Mouse (Mus musculus): ENCODE data around the gene Ctse.

Gene Ctse

DNA sequence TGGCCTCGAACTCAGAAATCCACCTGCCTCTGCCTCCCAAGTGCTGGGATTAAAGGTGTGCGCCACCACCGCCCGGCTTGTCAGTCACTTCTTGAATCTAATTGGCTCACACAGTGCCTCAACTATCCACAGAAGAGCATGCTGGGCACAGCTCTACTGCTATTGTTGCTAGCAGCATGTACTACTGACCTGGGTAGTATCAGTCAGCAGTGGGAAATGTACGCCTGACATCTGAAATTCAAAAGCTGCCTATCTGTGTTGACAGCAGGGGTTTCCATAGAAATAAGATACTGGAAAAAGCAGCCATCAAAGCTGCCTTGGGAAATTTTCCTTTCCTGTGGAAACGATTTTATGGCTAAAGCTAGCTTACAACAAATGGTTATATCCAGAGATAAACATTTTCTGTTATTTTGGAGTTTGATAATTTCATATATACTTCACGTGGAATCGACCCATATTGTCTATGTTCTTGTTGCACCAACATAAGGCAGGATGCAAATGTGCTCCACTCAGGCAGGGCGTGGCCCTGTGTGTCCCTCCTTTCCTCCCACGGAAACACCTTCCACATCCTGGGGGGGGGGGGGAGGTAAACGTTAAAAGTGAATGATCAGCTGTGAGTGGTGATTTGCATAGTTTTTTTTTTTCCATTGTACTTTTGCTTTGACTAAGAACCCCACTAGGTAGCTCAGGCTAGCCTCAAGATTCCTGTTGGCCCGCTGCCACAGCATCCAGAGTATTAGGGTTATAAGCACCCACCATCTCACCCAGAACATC, 14.8 kb downstream of the Ctse start:
- in situ Hi-C loops (cut with MboI): no loop called here

DNA sequence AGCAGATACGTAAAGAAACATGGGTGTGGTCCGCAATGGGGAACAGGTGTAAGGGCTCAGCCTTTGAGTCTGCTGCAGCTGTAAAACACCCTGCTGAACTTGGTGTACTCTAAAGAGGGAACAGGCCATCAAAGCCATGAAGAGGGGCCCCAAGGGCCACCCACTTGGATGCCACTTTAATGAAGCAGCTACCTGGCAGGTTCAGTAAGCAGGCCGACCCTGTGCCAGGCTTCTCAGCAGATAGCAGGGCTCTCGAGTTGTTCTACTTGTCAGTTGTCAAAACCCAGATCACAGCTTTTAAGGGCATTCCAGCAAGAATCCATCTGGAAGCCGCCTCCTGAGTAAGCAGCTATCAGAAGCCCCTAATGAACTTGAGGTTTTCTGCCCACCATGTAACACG, 17.5 kb downstream of the Ctse start:
- in situ Hi-C loops (cut with MboI): loop anchor here (5.0 kb wide), 1 partner anchor 52 kb away; no protein-coding TSS in a partner anchor

DNA sequence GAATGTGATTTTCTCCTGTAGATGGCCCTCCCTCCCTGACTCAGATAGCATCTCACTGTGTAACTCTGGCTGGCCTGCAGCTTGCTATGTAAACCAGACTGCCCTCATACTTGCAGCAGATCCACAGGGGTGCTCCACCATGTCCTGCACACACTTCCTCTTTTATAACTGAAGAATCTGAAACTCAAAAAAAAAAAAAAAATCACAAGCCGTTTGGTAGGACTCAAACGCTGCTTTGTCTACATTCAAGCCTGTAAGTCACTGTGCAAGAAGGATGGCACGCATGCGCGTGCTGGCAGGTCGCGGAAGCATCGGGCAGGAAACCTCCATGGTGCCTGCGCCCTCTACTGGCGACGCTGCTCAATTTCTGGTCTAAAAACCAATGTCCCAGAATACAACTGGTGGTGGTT, 19.8 kb downstream of the Ctse start:
- in situ Hi-C loops (cut with MboI): loop anchor here (5.0 kb wide), 1 partner anchor 49 kb away; no protein-coding TSS in a partner anchor

GRCm38 (mm10) chr1:131659512-131660085, 21.5 kb downstream of the Ctse start:
- in situ Hi-C loops (cut with MboI): loop anchor here (5.0 kb wide), 1 partner anchor 48 kb away; no protein-coding TSS in a partner anchor

DNA sequence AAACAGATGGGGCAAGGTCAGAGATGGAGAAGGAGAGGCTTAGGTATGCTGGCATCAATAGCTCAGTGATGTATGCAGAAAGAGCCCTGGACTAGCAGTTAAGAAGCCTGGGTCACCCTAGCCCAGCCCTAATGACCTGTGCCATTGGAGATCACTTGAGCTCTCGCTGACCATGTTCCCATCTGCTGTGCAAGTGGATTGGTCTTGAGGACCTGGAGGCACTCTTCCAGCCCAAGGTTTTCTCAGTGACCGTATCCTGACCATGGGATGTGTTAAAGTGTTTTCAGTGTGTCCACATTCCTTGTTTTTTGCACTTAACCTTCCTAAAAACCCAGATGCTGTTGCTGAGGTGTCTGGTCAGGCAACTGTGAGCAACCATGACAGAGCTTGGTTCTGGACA, 22.2 kb downstream of the Ctse start:
- in situ Hi-C loops (cut with MboI): no loop called here

DNA sequence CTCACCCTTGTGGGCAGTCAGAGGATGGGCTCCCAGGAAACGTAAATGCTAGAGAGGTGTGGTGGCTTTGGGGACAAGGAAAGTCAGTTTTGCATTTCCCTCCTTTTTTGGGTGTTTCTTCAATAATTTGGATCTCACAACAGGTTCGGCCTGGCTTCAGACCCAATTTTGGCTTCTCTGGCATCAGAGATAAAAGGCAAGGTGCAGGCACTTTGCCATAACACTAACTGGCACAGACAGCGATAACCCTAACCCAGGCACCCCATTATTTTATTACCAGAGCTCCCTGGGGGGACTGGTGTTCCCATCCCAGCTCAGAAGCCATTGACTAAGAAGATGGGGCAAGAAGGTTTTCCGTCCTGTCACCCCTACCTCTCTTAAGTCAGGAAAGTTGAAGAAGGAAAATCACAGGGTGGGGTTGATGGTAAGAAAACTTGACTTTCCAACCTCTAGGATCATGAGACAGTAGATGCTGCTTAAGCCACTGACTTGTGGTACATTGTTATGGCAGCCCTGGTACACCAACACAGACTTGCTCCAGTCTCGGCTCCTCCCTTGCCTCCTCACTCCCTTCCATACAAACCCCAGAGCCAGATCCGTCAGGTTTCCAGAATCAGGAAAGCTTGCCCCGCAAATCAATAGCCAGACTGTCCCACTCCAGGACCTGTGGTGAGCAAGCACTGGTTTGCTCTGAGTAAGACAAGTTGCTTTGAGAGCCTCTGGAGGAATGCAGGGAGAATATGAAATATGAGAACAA, 22.8 kb downstream of the Ctse start:
- in situ Hi-C loops (cut with MboI): no loop called here

DNA sequence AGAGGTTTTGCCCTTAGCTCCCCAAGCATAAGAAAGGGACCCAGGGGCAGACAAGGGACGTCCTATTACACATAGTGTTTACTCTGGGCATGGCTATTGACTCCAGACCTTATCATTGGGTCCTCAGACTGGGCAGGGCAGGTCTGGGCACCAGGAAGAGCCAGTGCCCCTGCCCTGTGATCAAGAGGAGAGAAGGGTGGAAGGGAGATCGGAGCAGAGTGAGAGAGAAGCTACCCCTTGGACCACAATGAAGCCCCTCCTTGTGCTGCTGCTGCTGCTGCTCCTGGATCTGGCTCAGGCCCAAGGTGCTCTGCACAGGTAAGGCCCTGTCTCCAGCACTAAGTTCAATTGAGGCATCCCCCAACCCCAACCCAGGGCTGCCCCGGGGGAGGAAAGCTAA, 23.6 kb downstream of the Ctse start:
- in situ Hi-C loops (cut with MboI): no loop called here

GRCm38 (mm10) chr1:131663286-131663995, 25.3 kb downstream of the Ctse start:
- in situ Hi-C loops (cut with MboI): no loop called here

DNA sequence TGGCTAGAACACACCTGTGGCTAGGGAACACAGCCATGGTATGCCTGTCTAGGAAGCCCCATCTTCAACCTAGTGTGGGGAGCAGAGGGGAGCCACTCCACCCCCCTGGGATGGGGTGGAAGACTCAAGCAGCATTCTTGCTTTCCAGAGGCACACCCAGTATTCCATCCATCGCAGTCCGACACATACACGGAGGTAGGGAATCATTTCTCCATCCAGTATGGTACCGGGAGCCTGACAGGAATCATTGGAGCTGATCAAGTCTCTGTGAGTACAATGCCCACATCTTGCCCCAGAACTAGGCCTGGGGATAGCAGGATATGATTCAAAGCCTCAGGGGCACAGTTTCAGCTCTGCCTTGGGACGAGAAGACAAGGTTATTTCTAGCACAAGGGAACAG, 26.0 kb downstream of the Ctse start:
- in situ Hi-C loops (cut with MboI): no loop called here

- in situ Hi-C loops (cut with MboI): no loop called here
Measured at GRCm38 (mm10) chr1:131665886-131666285, 27.8 kb downstream of the Ctse start.

GRCm38 (mm10) chr1:131671113-131671512, 33.0 kb downstream of the Ctse start:
- in situ Hi-C loops (cut with MboI): no loop called here

DNA sequence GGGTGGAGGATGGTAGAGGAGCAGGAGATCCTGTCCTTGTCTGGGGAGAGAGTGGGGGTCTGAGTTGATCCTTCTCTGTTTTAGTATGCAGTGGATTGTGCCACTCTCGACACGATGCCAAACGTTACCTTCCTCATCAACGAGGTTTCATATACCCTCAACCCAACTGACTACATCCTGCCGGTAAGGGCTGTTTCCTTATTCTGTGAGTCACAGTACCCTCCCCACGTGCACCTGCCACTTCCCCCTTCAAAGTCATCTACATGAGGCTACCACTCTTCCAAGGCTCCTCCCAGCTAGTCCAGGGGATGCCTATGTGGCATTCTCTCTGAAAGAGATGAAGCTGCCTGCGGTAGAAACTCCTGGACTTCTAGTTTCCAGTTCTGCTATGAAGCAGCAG, 34.3 kb downstream of the Ctse start:
- in situ Hi-C loops (cut with MboI): no loop called here

DNA sequence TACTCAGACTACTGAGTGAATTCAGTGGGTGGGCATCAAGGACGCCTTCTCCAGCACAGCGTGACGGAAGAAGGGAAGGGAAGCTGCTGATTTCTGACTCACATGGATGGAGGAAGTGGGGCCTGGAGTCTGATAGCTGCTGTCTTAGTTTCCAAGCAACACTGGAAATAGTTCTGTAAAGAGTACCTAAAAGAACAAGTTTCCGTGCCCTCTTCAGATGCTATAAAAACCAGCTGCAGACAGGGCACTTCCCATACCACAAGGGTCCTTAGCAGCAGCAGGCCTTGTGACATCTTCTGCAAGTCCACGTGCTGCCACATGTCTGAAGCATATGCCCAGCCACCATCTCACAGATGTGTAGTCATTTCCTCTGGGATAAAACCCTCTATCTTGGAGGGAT, 41.5 kb downstream of the Ctse start:
- in situ Hi-C loops (cut with MboI): no loop called here

- in situ Hi-C loops (cut with MboI): no loop called here
Measured at GRCm38 (mm10) chr1:131687739-131688138, 49.6 kb downstream of the Ctse start.

- in situ Hi-C loops (cut with MboI): no loop called here
Measured at GRCm38 (mm10) chr1:131688475-131688874, 50.4 kb downstream of the Ctse start, which contains the start of gene Rab7b. Gene Rab7b, plus strand, starts transcription at chr1:131688695.

DNA sequence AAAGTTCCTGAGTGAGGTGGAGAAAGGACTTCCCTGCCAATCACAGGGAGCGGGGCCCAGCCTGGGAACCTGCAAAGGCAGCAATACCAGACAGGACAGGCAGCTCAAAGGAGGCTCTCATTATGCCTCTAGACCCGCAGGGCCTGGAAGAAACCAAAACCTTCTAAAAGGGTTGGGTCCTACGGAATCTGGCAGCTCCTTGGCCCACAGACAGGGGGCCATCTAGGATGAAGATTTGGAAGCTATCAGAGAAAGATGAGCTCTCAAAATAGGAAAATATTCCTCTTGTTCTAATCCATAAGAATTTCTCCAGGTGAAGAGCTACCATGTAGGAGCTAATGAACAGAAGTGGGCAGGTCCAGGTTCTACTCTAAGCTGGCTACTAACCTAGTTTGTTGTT, 50.9 kb downstream of the Ctse start:
- in situ Hi-C loops (cut with MboI): no loop called here

- in situ Hi-C loops (cut with MboI): no loop called here
Measured at GRCm38 (mm10) chr1:131689899-131690298, 51.8 kb downstream of the Ctse start.

DNA sequence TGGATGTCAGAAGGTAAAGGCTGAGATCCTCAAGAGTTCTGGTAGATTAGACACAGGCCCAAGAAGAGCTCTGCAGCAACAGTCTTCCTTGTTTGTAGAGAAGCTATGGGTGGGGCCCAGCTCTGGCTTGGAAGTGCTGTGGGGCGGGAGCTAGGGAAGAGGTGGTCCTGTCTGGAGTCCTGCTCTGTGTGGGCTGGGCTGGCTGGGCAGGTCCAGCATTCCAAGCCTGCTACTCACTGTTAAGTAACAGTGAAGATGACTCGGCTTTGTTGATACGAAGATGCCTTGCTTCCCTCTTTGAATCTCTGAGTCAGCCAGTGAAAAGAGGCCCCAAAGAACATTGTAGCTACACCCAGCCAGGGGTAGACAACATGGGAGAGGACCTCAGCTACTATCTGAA, 52.3 kb downstream of the Ctse start:
- in situ Hi-C loops (cut with MboI): no loop called here

- in situ Hi-C loops (cut with MboI): no loop called here
Measured at GRCm38 (mm10) chr1:131691356-131691755, 53.2 kb downstream of the Ctse start.

DNA sequence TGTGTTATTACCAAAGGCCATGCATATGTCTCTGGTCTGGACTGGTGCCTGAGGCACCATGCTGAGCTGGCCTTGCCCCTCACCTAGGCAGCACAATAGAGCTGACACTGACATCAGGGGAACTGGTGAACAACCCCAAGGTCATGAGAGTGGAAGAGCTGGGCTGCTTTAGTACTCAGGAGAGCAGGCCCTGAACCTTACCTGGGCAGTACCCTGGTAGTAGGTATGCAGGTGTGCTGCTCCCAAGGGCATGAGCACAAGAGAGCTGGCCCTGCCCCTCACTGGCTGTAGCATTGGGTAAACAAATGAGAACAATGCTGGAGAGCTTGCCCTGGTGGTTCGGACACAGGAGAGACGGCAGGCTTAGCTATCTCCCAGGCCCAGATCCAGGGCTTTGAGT, 57.2 kb downstream of the Ctse start:
- in situ Hi-C loops (cut with MboI): no loop called here

- in situ Hi-C loops (cut with MboI): no loop called here
Measured at GRCm38 (mm10) chr1:131696325-131696724, 58.2 kb downstream of the Ctse start.

GRCm38 (mm10) chr1:131698770-131699169, 60.7 kb downstream of the Ctse start:
- in situ Hi-C loops (cut with MboI): no loop called here

Measured in mature B cell (primary cell).